Mouse (Mus musculus): ENCODE results near the gene Ebf3.

GRCm38 (mm10) chr7:137244839-137245238, 69.4 kb downstream of the Ebf3 start:
- TF ChIP-seq GATA1 (IDR thresholded peaks at IDR 0.05; ENCODE audit: borderline replicate concordance, low read length) (no peak), FLI1 (IDR thresholded peaks at IDR 0.05; ENCODE audit: low read length) (no peak)

Data from megakaryocyte, embryonic 14.5 days (primary cell).